Mouse (Mus musculus) left cerebral cortex, postnatal 4 days (tissue): ENCODE data around the gene Ccdc190. TPM values are rescaled to one million over a fixed set of nuclear protein-coding genes. Genes with fewer than 3 reads are reported as not detected.
A peak's percentile ranks its signal among the peaks of the same experiment; 100 is the strongest.

ENCODE experiments used
- DNase-seq: peaks from one replicate; pipeline ENCODE4 v3.0.0-alpha.2; 2022
- intact Hi-C: fragments of 180-260 bp; cut with DNase I; formaldehyde crosslinking; loops from one replicate; pipeline ENCODE4 v1.15.1; 2025
- total RNA-seq, 2 experiments: library from RNA; stranded (reverse); gene quantifications; 2 replicates each; pipeline ENCODE4 v1.2.3; 2021

Ccdc190 gene
- 1 to 10 TPM; 5.8 to 6.3 TPM for total RNA-seq

GRCm38 (mm10) chr1:169928454-169928971, at the start of gene Ccdc190:
Gene Ccdc190 (plus strand): TSS chr1:169928648.
- DNase-seq, result peak; percentile 59
- intact Hi-C loops, result no loop called here

- no peak for DNase-seq
- intact Hi-C loops, result no loop called here
Measured at GRCm38 (mm10) chr1:169879060-169879459, 49.4 kb upstream of the Ccdc190 start.

GRCm38 (mm10) chr1:169880181-169880580, 48.3 kb upstream of the Ccdc190 start:
- intact Hi-C loops, result no loop called here
- DNase-seq, result no peak

- DNase-seq, result no peak
Measured at GRCm38 (mm10) chr1:169883081-169883565, 45.3 kb upstream of the Ccdc190 start.

GRCm38 (mm10) chr1:169889250-169889649, 39.2 kb upstream of the Ccdc190 start:
- DNase-seq, result no peak
- intact Hi-C loops, result no loop called here

More at GRCm38 (mm10) chr1:169883081-169883565, 45.3 kb upstream of the Ccdc190 start:
- intact Hi-C loops, result no loop called here

- no peak for DNase-seq
- intact Hi-C loops, result no loop called here
Measured at GRCm38 (mm10) chr1:169893976-169894375, 34.5 kb upstream of the Ccdc190 start.

- DNase-seq, result no peak
- intact Hi-C loops, result no loop called here
Measured at GRCm38 (mm10) chr1:169895686-169896085, 32.8 kb upstream of the Ccdc190 start.

- intact Hi-C loops, result no loop called here
Measured at GRCm38 (mm10) chr1:169897916-169898315, 30.5 kb upstream of the Ccdc190 start.

GRCm38 (mm10) chr1:169898607-169899006, 29.8 kb upstream of the Ccdc190 start:
- no peak for DNase-seq
- intact Hi-C loops, result no loop called here

More at GRCm38 (mm10) chr1:169897916-169898315, 30.5 kb upstream of the Ccdc190 start:
- DNase-seq, result no peak

- no peak for DNase-seq
- intact Hi-C loops, result no loop called here
Measured at GRCm38 (mm10) chr1:169900771-169901336, 27.6 kb upstream of the Ccdc190 start.

GRCm38 (mm10) chr1:169909163-169909562, 19.3 kb upstream of the Ccdc190 start:
- intact Hi-C loops, result no loop called here
- DNase-seq, result no peak

GRCm38 (mm10) chr1:169909659-169910058, 18.8 kb upstream of the Ccdc190 start:
- intact Hi-C loops, result loop anchor here (5.0 kb wide), 1 partner anchor 162 kb away; the partner anchor contains the start of gene Rgs4
- no peak for DNase-seq

GRCm38 (mm10) chr1:169910751-169911150, 17.7 kb upstream of the Ccdc190 start:
- no peak for DNase-seq
- intact Hi-C loops, result loop anchor here (5.0 kb wide), 1 partner anchor 163 kb away; the partner anchor contains the start of gene Rgs4

- DNase-seq, result no peak
- intact Hi-C loops, result loop anchor here (5.0 kb wide), 1 partner anchor 164 kb away; the partner anchor contains the start of gene Rgs4
Measured at GRCm38 (mm10) chr1:169911526-169911925, 16.9 kb upstream of the Ccdc190 start.

GRCm38 (mm10) chr1:169916659-169917058, 11.8 kb upstream of the Ccdc190 start:
- intact Hi-C loops, result loop anchor here (5.0 kb wide), 1 partner anchor 384 kb away; the partner anchor contains the start of gene Nuf2
- no peak for DNase-seq

GRCm38 (mm10) chr1:169917115-169917796, 11.2 kb upstream of the Ccdc190 start:
- DNase-seq, result no peak
- intact Hi-C loops, result loop anchor here (5.0 kb wide), 1 partner anchor 385 kb away; the partner anchor contains the start of gene Nuf2

- DNase-seq, result peak; percentile 41
- intact Hi-C loops, result loop anchor here (2.0 to 5.0 kb wide), 2 partner anchors 249 to 386 kb away; partner anchors contain the start of gene Nuf2
Measured at GRCm38 (mm10) chr1:169917998-169918397, 10.4 kb upstream of the Ccdc190 start.

- intact Hi-C loops, result loop anchor here (2.0 to 5.0 kb wide), 2 partner anchors 250 to 387 kb away; partner anchors contain the start of gene Nuf2
Measured at GRCm38 (mm10) chr1:169919211-169919610, 9.2 kb upstream of the Ccdc190 start.

GRCm38 (mm10) chr1:169921710-169922211, 6.7 kb upstream of the Ccdc190 start:
- intact Hi-C loops, result no loop called here
- DNase-seq, result peak; percentile 30

More at GRCm38 (mm10) chr1:169919211-169919610, 9.2 kb upstream of the Ccdc190 start:
- peak; percentile 73 for DNase-seq

- intact Hi-C loops, result no loop called here
- no peak for DNase-seq
Measured at GRCm38 (mm10) chr1:169924567-169924966, 3.9 kb upstream of the Ccdc190 start.

- no peak for DNase-seq
- intact Hi-C loops, result no loop called here
Measured at GRCm38 (mm10) chr1:169927753-169928369, 587 bp upstream of the Ccdc190 start.
